Mouse (Mus musculus) embryonic facial prominence, embryonic 11.5 days (tissue): ENCODE data around the gene Ufc1. TPM values are rescaled to one million over a fixed set of nuclear protein-coding genes. Genes with fewer than 3 reads are reported as not detected.
"Not testable (repeated sequence)": the region's sequence is repeated elsewhere in the genome, so short reads cannot be mapped to it uniquely, and the experiment has no call there.

ENCODE experiments used
- ATAC-seq: fragments of 200-750 bp; cut with Nextera tagmentation; replicated peaks from 2 replicates; pipeline ENCODE4 v1.8.0; 2017; ENCODE audit warnings: low read depth; ENCODE audit not compliant: insufficient number of reproducible peaks, low FRiP score, low TSS enrichment
- DNase-seq: peaks from one replicate; pipeline ENCODE4 v3.0.0-alpha.2; 2015; ENCODE audit warnings: low spot score
- H3K27ac ChIP-seq: fragments of 300-500 bp; sonication (generic); replicated peaks from 2 replicates; pipeline ENCODE4 v1.5.1; 2014; ENCODE audit warnings: mild to moderate bottlenecking, low read depth, low read length, control low read depth
- H3K27me3 ChIP-seq: fragments of 300-500 bp; sonication (generic); 2 replicates; pipeline ENCODE4 v1.6.1; 2014; ENCODE audit warnings: mild to moderate bottlenecking, low read length, moderate library complexity, mixed read lengths; ENCODE audit not compliant: control insufficient read depth, insufficient read depth
- H3K36me3 ChIP-seq: fragments of 300-500 bp; sonication (generic); replicated peaks from 2 replicates; pipeline ENCODE4 v1.6.1; 2014; ENCODE audit warnings: low read depth, mild to moderate bottlenecking, low read length, moderate library complexity, mixed read lengths; ENCODE audit not compliant: control insufficient read depth, insufficient read depth
- H3K4me1 ChIP-seq: fragments of 300-500 bp; sonication (generic); 2 replicates; pipeline ENCODE4 v1.6.1; 2014; ENCODE audit warnings: low read length, mixed read lengths; ENCODE audit not compliant: control insufficient read depth, insufficient read depth
- H3K4me2 ChIP-seq: fragments of 300-500 bp; sonication (generic); 2 replicates; pipeline ENCODE4 v1.6.1; 2014; ENCODE audit warnings: low read depth, mild to moderate bottlenecking, control low read depth, low read length, moderate library complexity
- H3K4me3 ChIP-seq: fragments of 300-500 bp; sonication (generic); 2 replicates; pipeline ENCODE4 v1.5.1; 2014; ENCODE audit warnings: low read depth, low read length, control low read depth
- H3K9ac ChIP-seq: fragments of 300-500 bp; sonication (generic); replicated peaks from 2 replicates; pipeline ENCODE4 v1.6.1; 2014; ENCODE audit warnings: mild to moderate bottlenecking, control low read depth, low read length
- H3K9me3 ChIP-seq: fragments of 300-500 bp; sonication (generic); replicated peaks from 2 replicates; pipeline ENCODE4 v1.6.1; 2016; ENCODE audit warnings: mild to moderate bottlenecking, low read length, inconsistent platforms, mixed read lengths; ENCODE audit not compliant: control insufficient read depth
- WGBS: fragments of 180-500 bp; shearing (Covaris S2); extraction: QIAGEN DNeasy Blood & Tissue Kit; methylation state at CpG from one replicate; pipeline ENCODE4 v1.1.7; 2014; 5-methylcytosine and 5-hydroxymethylcytosine counted together
- polyA plus RNA-seq: library from polyadenylated mRNA; unstranded; fragments of >200 nt; fragmentation: Nextera tagmentation; extraction: Ambion mirVana; gene quantifications from 2 replicates; pipeline ENCODE4 v1.2.1, GENCODE M21; 2014

Gene Ufc1
- polyA plus RNA-seq, 1 experiment from 2014 or later, result 114 TPM

GRCm38 (mm10) chr1:171306157-171306556 is 11.3 kb upstream of the Ufc1 start:
- not testable (repeated sequence) for H3K4me3 ChIP-seq, H3K27ac ChIP-seq, H3K27me3 ChIP-seq, H3K9me3 ChIP-seq, H3K9ac ChIP-seq, DNase-seq, H3K36me3 ChIP-seq, ATAC-seq, H3K4me1 ChIP-seq, H3K4me2 ChIP-seq
- WGBS, result 73% methylated on average over 5 of the region's 5 CpGs

GRCm38 (mm10) chr1:171298226-171298625 is 3.4 kb upstream of the Ufc1 start:
- ATAC-seq (no peak), DNase-seq (no peak)
- no peak overlapping the region for H3K4me2 ChIP-seq
- WGBS, result 63% methylated on average over 3 of the region's 3 CpGs
- no peaks in the 10 kb centered on the region for H3K36me3 ChIP-seq
- no peak overlapping the region for H3K9ac ChIP-seq
- H3K9me3 ChIP-seq, result no peaks in the 10 kb centered on the region
- H3K4me3 ChIP-seq, result no peak overlapping the region
- H3K27ac ChIP-seq, result no peak overlapping the region
- no peaks in the 10 kb centered on the region for H3K27me3 ChIP-seq
- H3K4me1 ChIP-seq, result no peaks in the 10 kb centered on the region

GRCm38 (mm10) chr1:171295063-171295402 is 209 bp upstream of the Ufc1 start:
- Histone ChIP-seq H3K27me3 (no peaks in the 10 kb centered on the region), H3K4me2 (peak overlapping the region; percentile 45), H3K36me3 (no peaks in the 10 kb centered on the region), H3K9me3 (no peaks in the 10 kb centered on the region), H3K4me1 (no peaks in the 10 kb centered on the region), H3K4me3 (peak overlapping the region; percentile 71), H3K27ac (peak overlapping the region; percentile 91), H3K9ac (peak overlapping the region; percentile 91)
- WGBS, result 22% methylated on average over 3 of the region's 3 CpGs
- ATAC-seq, result peak; percentile 7; the same call in 1 of the 2 replicates
- DNase-seq, result no peak

GRCm38 (mm10) chr1:171293906-171294297 is 922 bp downstream of the Ufc1 start:
- H3K27ac ChIP-seq, result peak overlapping the region; percentile 91; the same call in 1 of the 2 replicates
- no peak for DNase-seq

GRCm38 (mm10) chr1:171293351-171293750 is 1.5 kb downstream of the Ufc1 start:
- no peaks in the 10 kb centered on the region for H3K27me3 ChIP-seq
- no peaks in the 10 kb centered on the region; the same call in none of the 2 replicates for H3K36me3 ChIP-seq
- H3K9ac ChIP-seq, result no peak overlapping the region
- H3K4me2 ChIP-seq, result no peak overlapping the region
- no peak for DNase-seq
- H3K9me3 ChIP-seq, result no peaks in the 10 kb centered on the region
- H3K27ac ChIP-seq, result no peak overlapping the region
- no peaks in the 10 kb centered on the region for H3K4me1 ChIP-seq
- WGBS, result 84% methylated on average over 3 of the region's 3 CpGs
- no peak overlapping the region for H3K4me3 ChIP-seq
- ATAC-seq, result no peak

More at GRCm38 (mm10) chr1:171293906-171294297, 922 bp downstream of the Ufc1 start:
- Histone ChIP-seq H3K9ac (peak overlapping the region; percentile 91), H3K4me3 (peak overlapping the region; percentile 71), H3K36me3 (no peaks in the 10 kb centered on the region; the same call in none of the 2 replicates), H3K4me1 (no peaks in the 10 kb centered on the region), H3K9me3 (no peaks in the 10 kb centered on the region), H3K27me3 (no peaks in the 10 kb centered on the region), H3K4me2 (peak overlapping the region; percentile 46)
- no peak for ATAC-seq
- WGBS, result 55% methylated on average over 5 of the region's 5 CpGs

GRCm38 (mm10) chr1:171288328-171288727 is 6.5 kb downstream of the Ufc1 start:
- 66% methylated on average over 4 of the region's 4 CpGs for WGBS
- Histone ChIP-seq H3K4me3 (peak overlapping the region; percentile 90; the same call in 1 of the 2 replicates), H3K9me3 (no peaks in the 10 kb centered on the region), H3K4me1 (no peaks in the 10 kb centered on the region), H3K36me3 (no peaks in the 10 kb centered on the region; the same call in none of the 2 replicates), H3K27me3 (no peaks in the 10 kb centered on the region), H3K4me2 (peak overlapping the region; percentile 67; the same call in 1 of the 2 replicates), H3K9ac (no peak overlapping the region), H3K27ac (peak overlapping the region; percentile 88; the same call in 1 of the 2 replicates)
- no peak for DNase-seq
- ATAC-seq, result no peak

GRCm38 (mm10) chr1:171287136-171288081 is 7.4 kb downstream of the Ufc1 start, which contains the start of gene Usp21:
Usp21 (minus strand) TSS chr1:171287991.
- H3K4me1 ChIP-seq, result no peaks in the 10 kb centered on the region
- peak within 1 kb of the TSS; percentile 99 for H3K9ac ChIP-seq
- H3K4me3 ChIP-seq, result peak within 1 kb of the TSS; percentile 90
- H3K36me3 ChIP-seq, result no peaks in the 10 kb centered on the region; the same call in none of the 2 replicates
- 1% methylated on average over 48 of the region's 49 CpGs for WGBS
- ATAC-seq (peak; percentile 91), DNase-seq (peak; percentile 96)
- H3K9me3 ChIP-seq, result no peaks in the 10 kb centered on the region
- H3K4me2 ChIP-seq, result peak within 1 kb of the TSS; percentile 67
- no peaks in the 10 kb centered on the region for H3K27me3 ChIP-seq
- peak within 1 kb of the TSS; percentile 88 for H3K27ac ChIP-seq

- WGBS, result 90% methylated on average over 19 of the region's 19 CpGs
- Histone ChIP-seq H3K36me3 (no peaks in the 10 kb centered on the region; the same call in none of the 2 replicates), H3K4me1 (no peaks in the 10 kb centered on the region), H3K4me3 (0 out of 2 replicates have a peak overlapping the region, but pooled peaks have one; percentile 90), H3K9ac (no peak overlapping the region), H3K27me3 (no peaks in the 10 kb centered on the region), H3K27ac (no peak overlapping the region), H3K4me2 (peak overlapping the region; percentile 67; the same call in 1 of the 2 replicates), H3K9me3 (no peaks in the 10 kb centered on the region)
- DNase-seq (no peak), ATAC-seq (no peak)
These were observed 8.3 kb downstream of the Ufc1 start for GRCm38 (mm10) chr1:171286517-171286916.
